ENCODE assay signal across 9 mouse cellular contexts in the genomic region with DNA sequence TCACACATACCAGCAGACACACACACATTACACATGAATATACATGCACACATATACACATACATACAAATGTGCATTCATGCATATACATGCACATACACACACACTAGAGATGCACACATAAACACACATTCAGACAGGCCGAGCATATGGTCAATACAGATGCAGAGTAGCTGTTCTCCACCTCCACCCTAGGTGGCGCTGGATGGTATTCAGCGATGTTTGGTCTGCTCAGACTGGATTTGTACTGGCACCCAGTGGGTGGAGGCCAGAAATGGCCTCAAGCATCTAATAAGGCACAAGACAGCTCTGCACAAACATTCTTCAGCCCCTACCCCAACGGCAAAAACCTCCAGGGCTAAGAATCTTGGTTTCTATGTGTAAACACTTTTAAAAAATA.
A peak's percentile ranks its signal among the peaks of the same experiment; 100 is the strongest.
DNase-seq lines count a peak whose midpoint lies in the region; ATAC-seq and TF ChIP-seq lines count a peak whose summit lies in the region.
"Had no signal": no experiment of that assay in that cellular context is flagged by ENCODE, and none has a peak within 500 bp of the region (broad histone marks: within the 10 kb centered on the region; RNA-seq: fewer than 3 reads in every experiment).

No protein-coding gene starts in this region.

- peaks cover 14% of the 10 kb centered on the region for H3K4me1 ChIP-seq in kidney, embryonic 15.5 days
- no peaks in the 10 kb centered on the region for H3K4me1 ChIP-seq in ES-Bruce4 (ENCODE audit: control insufficient read depth, insufficient read depth, low read length)
- H3K4me1 ChIP-seq in limb, embryonic 10.5 days = peaks cover 20% of the 10 kb centered on the region

- TF ChIP-seq POLR2A in ES-Bruce4 (IDR thresholded peaks at IDR 0.05; ENCODE audit: insufficient read depth, low read length) = no peak

- H3K9me3 ChIP-seq in kidney, embryonic 15.5 days (replicated peaks) = no peaks in the 10 kb centered on the region
- no peaks in the 10 kb centered on the region for H3K9me3 ChIP-seq in ES-Bruce4 (replicated peaks; ENCODE audit: control insufficient read depth, insufficient read depth, low read length, poor library complexity, severe bottlenecking)
- H3K9me3 ChIP-seq in limb, embryonic 10.5 days (replicated peaks) = no peaks in the 10 kb centered on the region
- H3K9me3 ChIP-seq: heart, embryonic 13.5 days; limb, embryonic 12.5 days had no signal

- no peaks in the 10 kb centered on the region for H3K27me3 ChIP-seq in kidney, embryonic 15.5 days
- no peaks in the 10 kb centered on the region for H3K27me3 ChIP-seq in ES-Bruce4 (ENCODE audit: control insufficient read depth, insufficient read depth, low read length, poor library complexity, severe bottlenecking)
- H3K27me3 ChIP-seq in limb, embryonic 10.5 days (ENCODE audit: low read depth, poor library complexity, severe bottlenecking) = no peaks in the 10 kb centered on the region
- H3K27me3 ChIP-seq: heart, embryonic 13.5 days; limb, embryonic 12.5 days had no signal

- H3K4me3 ChIP-seq in kidney, embryonic 15.5 days (replicated peaks) = no peak overlapping the region
- H3K4me3 ChIP-seq in ES-Bruce4 (ENCODE audit: low read depth, low read length) = no peak overlapping the region
- H3K4me3 ChIP-seq in limb, embryonic 10.5 days = no peak overlapping the region
- H3K4me3 ChIP-seq: heart, embryonic 13.5 days; limb, embryonic 12.5 days had no signal

- no peaks in the 10 kb centered on the region for H3K36me3 ChIP-seq in kidney, embryonic 15.5 days
- no peaks in the 10 kb centered on the region for H3K36me3 ChIP-seq in ES-Bruce4 (ENCODE audit: control insufficient read depth, insufficient read depth, low read length, poor library complexity, severe bottlenecking)
- H3K36me3 ChIP-seq in limb, embryonic 10.5 days = no peaks in the 10 kb centered on the region
- H3K36me3 ChIP-seq: heart, embryonic 13.5 days; limb, embryonic 12.5 days had no signal

- peak; percentile 22 for DNase-seq in kidney, adult 9 months
- DNase-seq in R1 (ENCODE audit: low read depth, low spot score) = peak; percentile 70
- DNase-seq in limb, embryonic 10.5 days (ENCODE audit: low spot score) = peak; percentile 46
- no peak for DNase-seq in natural killer cell, adult 2 months (ENCODE audit: low spot score in 2 of 2)
- DNase-seq in right cerebral cortex, postnatal 10 days (ENCODE audit: low spot score in 2 of 2) = no peak

- peak; percentile 95 for TF ChIP-seq CTCF in ES-Bruce4 (IDR thresholded peaks at IDR 0.05; ENCODE audit: low read depth, low read length)

- H3K27ac ChIP-seq in kidney, embryonic 15.5 days = no peak overlapping the region
- no peak overlapping the region for H3K27ac ChIP-seq in ES-Bruce4 (ENCODE audit: insufficient read depth, low read length)
- no peak overlapping the region for H3K27ac ChIP-seq in limb, embryonic 10.5 days
- H3K27ac ChIP-seq: heart, embryonic 13.5 days; limb, embryonic 12.5 days had no signal

- WGBS in kidney, embryonic 15.5 days = 52% methylated on average over 4 of the region's 4 CpGs
- 40% methylated on average over 4 of the region's 4 CpGs for WGBS in limb, embryonic 10.5 days

- no peak overlapping the region for H3K4me2 ChIP-seq in kidney, embryonic 15.5 days
- H3K4me2 ChIP-seq: heart, embryonic 13.5 days; limb, embryonic 12.5 days had no signal

- no peak for ATAC-seq in kidney, embryonic 15.5 days (replicated peaks; ENCODE audit: low FRiP score)

- no peak overlapping the region for H3K9ac ChIP-seq in kidney, embryonic 15.5 days
- no peak overlapping the region for H3K9ac ChIP-seq in ES-Bruce4 (ENCODE audit: low read depth, poor library complexity, severe bottlenecking)
- H3K9ac ChIP-seq: heart, embryonic 13.5 days; limb, embryonic 12.5 days had no signal

- no peak for TF ChIP-seq EP300 in ES-Bruce4 (IDR thresholded peaks at IDR 0.05; ENCODE audit: insufficient read depth, low read depth, low read length)

Comparison
In these comparisons a context has a peak if more than half of its experiments do, and no peak if none do; other contexts are left out.
1. DNase-seq: peak in kidney, adult 9 months (single experiment), R1 (single experiment) and limb, embryonic 10.5 days (single experiment); none in natural killer cell, adult 2 months (0 of 2) and right cerebral cortex, postnatal 10 days (0 of 2).